In the genomic region with DNA sequence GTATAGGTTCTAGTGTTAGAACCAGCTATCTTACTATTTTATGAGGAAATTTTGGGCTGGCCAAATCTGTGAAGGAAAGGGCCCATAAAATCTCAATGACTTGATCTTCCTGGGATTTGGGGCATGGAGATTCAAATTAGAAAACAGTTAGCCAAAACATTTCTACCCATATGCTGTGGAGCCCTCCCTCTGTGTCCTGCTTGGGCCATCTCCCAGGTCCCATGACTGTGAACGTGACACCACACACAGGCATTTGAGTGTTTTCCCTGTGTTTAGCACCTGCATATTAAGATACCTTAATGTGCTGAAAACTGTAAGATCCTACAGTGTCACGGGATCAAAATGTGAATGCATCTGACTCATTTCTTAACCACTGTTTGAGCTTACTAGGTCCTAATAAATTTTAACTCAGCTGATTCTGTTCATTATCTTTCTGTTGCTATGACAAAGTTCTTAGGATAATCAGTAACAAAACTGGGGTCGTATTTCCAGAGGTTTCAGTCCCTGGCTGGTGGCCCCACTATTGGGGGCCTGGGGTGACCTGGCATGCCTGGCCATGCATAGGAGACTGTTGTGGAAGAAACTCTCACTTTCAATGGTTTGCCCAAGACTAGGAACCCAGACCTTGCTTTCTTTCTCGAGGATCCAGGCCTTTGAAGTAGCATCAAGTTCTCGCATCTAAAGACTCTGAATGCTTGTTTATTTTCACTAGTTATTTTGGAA, we compare ENCODE assay signal across 27 mouse cellular contexts. TPM values are rescaled to one million over a fixed set of nuclear protein-coding genes. Genes with fewer than 3 reads are reported as not detected.
DNase-seq lines count a peak whose midpoint lies in the region; ATAC-seq and TF ChIP-seq lines count a peak whose summit lies in the region.
"Had no signal": no experiment of that assay in that cellular context is flagged by ENCODE, and none has a peak within 500 bp of the region (broad histone marks: within the 10 kb centered on the region; RNA-seq: fewer than 3 reads in every experiment).

No protein-coding gene starts in this region.

- TF ChIP-seq CTCF in heart, adult 2 months (IDR thresholded peaks at IDR 0.05): no peak
- no peak for TF ChIP-seq CTCF in cortical plate, adult 2 months (IDR thresholded peaks at IDR 0.05; ENCODE audit: extremely low read depth, insufficient read depth, low read length)

- WGBS in heart, embryonic 10.5 days: 66% methylated on average over 5 of the region's 5 CpGs
- WGBS in heart, adult 2 months: 79% methylated on average over 5 of the region's 5 CpGs
- WGBS in limb, embryonic 12.5 days: 55% methylated on average over 5 of the region's 5 CpGs
- 68% methylated on average over 5 of the region's 5 CpGs for WGBS in limb, embryonic 10.5 days

- H3K9me3 ChIP-seq in heart, embryonic 10.5 days: no peaks in the 10 kb centered on the region
- H3K9me3 ChIP-seq in limb, embryonic 12.5 days: no peaks in the 10 kb centered on the region
- H3K9me3 ChIP-seq in limb, embryonic 10.5 days (replicated peaks): no peaks in the 10 kb centered on the region
- H3K9me3 ChIP-seq: embryonic facial prominence, embryonic 12.5 days; embryonic facial prominence, embryonic 15.5 days; G1E; hindbrain, embryonic 10.5 days had no signal

- no peaks in the 10 kb centered on the region for H3K27me3 ChIP-seq in heart, embryonic 10.5 days (ENCODE audit: insufficient read depth, poor library complexity, severe bottlenecking)
- H3K27me3 ChIP-seq in heart, adult 2 months (ENCODE audit: control insufficient read depth, insufficient read depth, low read length): no peaks in the 10 kb centered on the region
- no peaks in the 10 kb centered on the region for H3K27me3 ChIP-seq in limb, embryonic 12.5 days
- H3K27me3 ChIP-seq in limb, embryonic 10.5 days (ENCODE audit: low read depth, poor library complexity, severe bottlenecking): no peaks in the 10 kb centered on the region
- H3K27me3 ChIP-seq: embryonic facial prominence, embryonic 12.5 days; embryonic facial prominence, embryonic 15.5 days had no signal

- no peak for TF ChIP-seq EP300 in heart, adult 2 months (IDR thresholded peaks at IDR 0.05; ENCODE audit: insufficient read depth, low read depth, low read length)

- H3K36me3 ChIP-seq in heart, embryonic 10.5 days: no peaks in the 10 kb centered on the region
- H3K36me3 ChIP-seq in heart, adult 2 months (ENCODE audit: control insufficient read depth, insufficient read depth, low read length): no peaks in the 10 kb centered on the region
- H3K36me3 ChIP-seq in limb, embryonic 12.5 days: no peaks in the 10 kb centered on the region
- H3K36me3 ChIP-seq in limb, embryonic 10.5 days: no peaks in the 10 kb centered on the region
- H3K36me3 ChIP-seq: embryonic facial prominence, embryonic 12.5 days; embryonic facial prominence, embryonic 15.5 days had no signal

- DNase-seq in cerebellum, adult 11 months: no peak
- DNase-seq in heart, embryonic 10.5 days (ENCODE audit: low spot score): peak; percentile 61
- DNase-seq in heart, adult 2 months: no peak
- no peak for DNase-seq in limb, embryonic 10.5 days (ENCODE audit: low spot score)
- no peak for DNase-seq in c-Kit-positive CD71-positive TER-119-positive erythroid progenitor cells, embryonic 14.5 days (ENCODE audit: low spot score)
- DNase-seq: adrenal gland, adult 2 months; adrenal gland, postnatal 14 days; cerebellum, adult 8-10 months; cerebellum, postnatal 10 days; forebrain, postnatal 0 days; gastrocnemius, adult 2 months; gastrocnemius, postnatal 14 days; heart, adult 18-20 months; heart, postnatal 36 days had no signal

- no peak overlapping the region for H3K9ac ChIP-seq in heart, adult 2 months (ENCODE audit: low read depth, low read length)
- no peak overlapping the region for H3K9ac ChIP-seq in limb, embryonic 12.5 days (replicated peaks)
- H3K9ac ChIP-seq: embryonic facial prominence, embryonic 12.5 days; embryonic facial prominence, embryonic 15.5 days; forebrain, postnatal 0 days; hindbrain, embryonic 14.5 days had no signal

- no peak overlapping the region for H3K27ac ChIP-seq in heart, embryonic 10.5 days
- H3K27ac ChIP-seq in heart, adult 2 months: no peak overlapping the region
- H3K27ac ChIP-seq in limb, embryonic 12.5 days: peak overlapping the region; percentile 54; the same call in 1 of the 2 replicates
- H3K27ac ChIP-seq in limb, embryonic 10.5 days: no peak overlapping the region; the same call in 1 of the 2 replicates
- peak overlapping the region; percentile 30; the same call in 1 of the 2 replicates for H3K27ac ChIP-seq in cortical plate, adult 2 months (ENCODE audit: insufficient read depth, low read length)
- H3K27ac ChIP-seq: embryonic facial prominence, embryonic 12.5 days; embryonic facial prominence, embryonic 15.5 days; gastrocnemius, adult 2 months; hindbrain, embryonic 10.5 days; hindbrain, embryonic 14.5 days; hindbrain, postnatal 0 days had no signal

- no peak overlapping the region for H3K4me3 ChIP-seq in heart, embryonic 10.5 days
- H3K4me3 ChIP-seq in heart, adult 2 months: no peak overlapping the region
- H3K4me3 ChIP-seq in limb, embryonic 12.5 days (replicated peaks): no peak overlapping the region
- H3K4me3 ChIP-seq in limb, embryonic 10.5 days: no peak overlapping the region
- H3K4me3 ChIP-seq in cortical plate, adult 2 months (ENCODE audit: insufficient read depth, low read length): no peak overlapping the region
- H3K4me3 ChIP-seq: embryonic facial prominence, embryonic 12.5 days; embryonic facial prominence, embryonic 15.5 days; gastrocnemius, adult 2 months; hindbrain, embryonic 10.5 days had no signal

- H3K4me2 ChIP-seq in limb, embryonic 12.5 days: no peak overlapping the region
- H3K4me2 ChIP-seq: embryonic facial prominence, embryonic 12.5 days; embryonic facial prominence, embryonic 15.5 days; heart, embryonic 11.5 days; hindbrain, embryonic 14.5 days had no signal

- no peak for TF ChIP-seq POLR2A in heart, adult 2 months (IDR thresholded peaks at IDR 0.05; ENCODE audit: insufficient read depth, low read depth, low read length)
- no peak for TF ChIP-seq POLR2A in cortical plate, adult 2 months (IDR thresholded peaks at IDR 0.05; ENCODE audit: extremely low read depth, insufficient read depth, low read length)

- 0 out of 2 replicates have a peak, but pooled peaks have one; percentile 52 for ATAC-seq in cerebellum, adult (ENCODE audit: insufficient number of reproducible peaks, low FRiP score, low TSS enrichment)
- no peak for ATAC-seq in limb, embryonic 12.5 days (ENCODE audit: insufficient number of reproducible peaks, insufficient read depth, low FRiP score, low TSS enrichment, low read depth)
- ATAC-seq: forebrain, embryonic 14.5 days; forebrain, postnatal 0 days; hindbrain, postnatal 0 days; inflammation-experienced regulatory T-cells, adult 6 months; intestine, embryonic 16.5 days had no signal

- H3K79me2 ChIP-seq in heart, adult 2 months (replicated peaks; ENCODE audit: control insufficient read depth, insufficient read depth, low read length): no peaks in the 10 kb centered on the region

- intact Hi-C loops in heart, adult 2 months (cut with DNase I): no loop called here

- no peaks in the 10 kb centered on the region for H3K4me1 ChIP-seq in heart, embryonic 10.5 days
- no peaks in the 10 kb centered on the region for H3K4me1 ChIP-seq in heart, adult 2 months (ENCODE audit: control insufficient read depth, insufficient read depth, low read length)
- peaks cover 8% of the 10 kb centered on the region; the same call in 1 of the 2 replicates for H3K4me1 ChIP-seq in limb, embryonic 12.5 days (replicated peaks)
- peaks cover 8% of the 10 kb centered on the region for H3K4me1 ChIP-seq in limb, embryonic 10.5 days
- no peaks in the 10 kb centered on the region for H3K4me1 ChIP-seq in cortical plate, adult 2 months (ENCODE audit: control insufficient read depth, insufficient read depth, low read length)
- H3K4me1 ChIP-seq: embryonic facial prominence, embryonic 12.5 days; embryonic facial prominence, embryonic 15.5 days; hindbrain, embryonic 10.5 days had no signal

RNA-seq across cellular contexts. Expression of a gene that starts 46.0 kb away (rescaled TPM):
- 26.0 and 26.7 TPM in 2 replicates for polyA plus RNA-seq in heart, embryonic 10.5 days (2016; fragmentation: Nextera tagmentation; extraction: Ambion mirVana)
- 10 to 100 TPM; 19.7 to 35.5 TPM for total RNA-seq in heart, adult 2 months (2021)
- polyA plus RNA-seq in heart, adult 2 months (2012; rRNA removed): 23.5 and 37.5 TPM in 2 replicates
- 11.7 and 14.9 TPM in 2 replicates for polyA plus RNA-seq in limb, embryonic 12.5 days (2016; fragmentation: Nextera tagmentation; extraction: Ambion mirVana)
- polyA plus RNA-seq in limb, embryonic 10.5 days (2016; fragmentation: Nextera tagmentation; extraction: Ambion mirVana): 11.1 and 14.2 TPM in 2 replicates
- polyA plus RNA-seq in cortical plate, adult 2 months (2012; rRNA removed): 13.1 and 14.0 TPM in 2 replicates

RNA-seq across cellular contexts. Expression of a gene that starts 57.6 kb away (rescaled TPM):
- polyA plus RNA-seq in heart, embryonic 10.5 days (2016; fragmentation: Nextera tagmentation; extraction: Ambion mirVana): 5.5 and 6.0 TPM in 2 replicates
- total RNA-seq in heart, adult 2 months (2021): 1 to 10 TPM; 4.4 to 5.0 TPM
- 2.9 and 4.3 TPM in 2 replicates for polyA plus RNA-seq in heart, adult 2 months (2012; rRNA removed)
- 3.5 and 3.7 TPM in 2 replicates for polyA plus RNA-seq in limb, embryonic 12.5 days (2016; fragmentation: Nextera tagmentation; extraction: Ambion mirVana)
- polyA plus RNA-seq in limb, embryonic 10.5 days (2016; fragmentation: Nextera tagmentation; extraction: Ambion mirVana): 3.7 and 4.7 TPM in 2 replicates
- 57.0 and 58.2 TPM in 2 replicates for polyA plus RNA-seq in cortical plate, adult 2 months (2012; rRNA removed)

Comparison
In these comparisons a context has a peak if more than half of its experiments do, and no peak if none do; other contexts are left out.
1. H3K27ac ChIP-seq: peak in limb, embryonic 12.5 days (single experiment) and cortical plate, adult 2 months (single experiment); none in heart, embryonic 10.5 days (single experiment), heart, adult 2 months (single experiment) and limb, embryonic 10.5 days (single experiment).